Mouse (Mus musculus): ENCODE results near the gene Ercc2. TPM values are rescaled to one million over a fixed set of nuclear protein-coding genes. Genes with fewer than 3 reads are reported as not detected.
A peak's percentile ranks its signal among the peaks of the same experiment; 100 is the strongest.

Gene Ercc2
- polyA plus RNA-seq, 1 experiment from 2014 or later: 6.2 TPM

DNA sequence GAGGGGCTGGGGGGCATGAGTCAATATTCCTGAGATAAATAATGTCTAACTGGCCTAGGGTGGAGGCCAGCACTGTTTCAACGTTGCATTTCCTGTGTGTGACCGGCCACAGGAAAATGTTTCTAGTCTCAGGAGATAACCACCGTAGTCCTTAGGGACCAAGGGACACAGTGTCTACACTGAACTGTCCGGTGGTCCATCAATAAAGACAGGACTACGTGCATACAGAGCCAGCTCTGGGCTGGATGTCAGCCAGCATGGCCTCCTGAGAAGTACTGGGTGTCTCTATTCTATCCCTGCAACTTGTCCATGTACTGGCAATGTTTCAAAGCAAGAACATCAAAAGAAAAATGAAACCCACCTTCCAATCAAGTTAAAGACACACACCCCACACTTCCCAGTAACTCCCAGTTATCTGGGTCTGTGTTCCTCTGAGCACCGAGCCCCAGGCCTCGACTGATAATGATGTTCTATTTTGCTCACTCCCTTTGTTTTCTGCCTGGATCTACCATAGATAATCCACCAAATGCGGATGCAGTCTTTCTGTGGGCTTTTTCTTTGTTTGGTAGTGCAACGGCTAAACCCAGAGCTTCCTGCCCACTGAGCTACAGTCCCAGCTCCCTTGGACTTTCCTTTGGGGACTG lies 59.8 kb downstream of the Ercc2 start:
- H3K4me1 ChIP-seq (replicated peaks; ENCODE audit: control insufficient read depth, insufficient read depth, low read length): no peaks in the 10 kb centered on the region
- H3K4me3 ChIP-seq (ENCODE audit: low read depth, low read length): no peak overlapping the region
- no peak overlapping the region for H3K27ac ChIP-seq (ENCODE audit: low read depth, low read length)
- WGBS: 84% methylated on average over 9 of the region's 9 CpGs
- no peaks in the 10 kb centered on the region for H3K9me3 ChIP-seq (ENCODE audit: control insufficient read depth)
- H3K36me3 ChIP-seq (ENCODE audit: control insufficient read depth, insufficient read depth): peaks cover 73% of the 10 kb centered on the region
- TF ChIP-seq CTCF (IDR thresholded peaks at IDR 0.05; ENCODE audit: low read depth): no peak
- H3K9ac ChIP-seq (ENCODE audit: low read depth, low read length): no peak overlapping the region
- no peak overlapping the region for H3K4me2 ChIP-seq (replicated peaks; ENCODE audit: low read depth)
- no peak for ATAC-seq
- no peaks in the 10 kb centered on the region for H3K27me3 ChIP-seq (replicated peaks; ENCODE audit: control insufficient read depth, insufficient read depth, low read length)

DNA sequence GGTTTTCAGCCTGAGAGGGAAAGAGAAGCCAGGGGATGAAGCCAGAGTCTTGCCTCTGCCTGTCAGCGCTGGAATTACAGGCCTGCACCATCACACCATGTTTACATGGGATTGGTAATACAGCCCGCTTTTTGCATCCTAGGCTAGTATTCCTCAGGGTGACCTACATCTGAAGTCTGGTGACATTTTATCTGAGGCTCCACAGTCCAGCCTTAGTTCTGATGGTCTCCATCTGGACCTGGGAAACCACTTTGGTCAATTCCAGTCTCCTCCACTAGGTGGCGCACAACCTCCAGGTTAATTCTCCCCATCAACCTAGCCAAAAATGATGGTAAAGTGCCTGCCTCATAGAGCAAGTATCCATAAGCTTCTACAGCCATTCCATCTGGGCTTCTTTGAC lies 61.5 kb downstream of the Ercc2 start:
- ATAC-seq: no peak
- TF ChIP-seq CTCF (IDR thresholded peaks at IDR 0.05; ENCODE audit: low read depth): peak; percentile 91
- Histone ChIP-seq H3K9me3 (ENCODE audit: control insufficient read depth) (no peaks in the 10 kb centered on the region), H3K9ac (ENCODE audit: low read depth, low read length) (no peak overlapping the region), H3K4me1 (replicated peaks; ENCODE audit: control insufficient read depth, insufficient read depth, low read length) (no peaks in the 10 kb centered on the region), H3K4me3 (ENCODE audit: low read depth, low read length) (no peak overlapping the region), H3K27ac (ENCODE audit: low read depth, low read length) (no peak overlapping the region), H3K36me3 (ENCODE audit: control insufficient read depth, insufficient read depth) (peaks cover 72% of the 10 kb centered on the region), H3K4me2 (replicated peaks; ENCODE audit: low read depth) (no peak overlapping the region), H3K27me3 (replicated peaks; ENCODE audit: control insufficient read depth, insufficient read depth, low read length) (no peaks in the 10 kb centered on the region)
- 38% methylated on average over 3 of the region's 3 CpGs for WGBS

DNA sequence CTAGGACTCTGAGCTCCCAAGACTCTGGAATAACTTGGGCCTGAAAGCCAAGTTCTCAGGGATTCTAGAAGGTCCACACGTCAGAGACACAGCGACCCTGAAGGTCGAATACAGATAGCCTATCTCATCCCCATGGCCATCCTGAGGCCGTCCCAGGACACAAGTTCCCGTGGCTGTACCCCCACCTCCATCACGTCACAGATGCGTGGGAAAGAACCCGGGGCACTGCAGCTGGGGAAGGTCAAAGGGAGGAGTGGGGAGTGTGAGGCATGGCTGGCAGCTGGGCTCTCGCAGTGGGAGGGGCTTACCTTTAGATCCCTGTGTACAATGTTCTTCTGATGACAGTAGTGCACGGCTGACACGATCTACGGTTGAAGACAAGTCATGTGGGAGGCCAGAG lies 63.0 kb downstream of the Ercc2 start:
- TF ChIP-seq CTCF (IDR thresholded peaks at IDR 0.05; ENCODE audit: low read depth): no peak
- no peaks in the 10 kb centered on the region for H3K27me3 ChIP-seq (replicated peaks; ENCODE audit: control insufficient read depth, insufficient read depth, low read length)
- no peak overlapping the region for H3K27ac ChIP-seq (ENCODE audit: low read depth, low read length)
- H3K4me2 ChIP-seq (replicated peaks; ENCODE audit: low read depth): no peak overlapping the region
- no peak for ATAC-seq
- peaks cover 74% of the 10 kb centered on the region for H3K36me3 ChIP-seq (ENCODE audit: control insufficient read depth, insufficient read depth)
- H3K4me1 ChIP-seq (replicated peaks; ENCODE audit: control insufficient read depth, insufficient read depth, low read length): no peaks in the 10 kb centered on the region
- no peak overlapping the region for H3K9ac ChIP-seq (ENCODE audit: low read depth, low read length)
- H3K4me3 ChIP-seq (ENCODE audit: low read depth, low read length): no peak overlapping the region
- 87% methylated on average over 12 of the region's 12 CpGs for WGBS
- H3K9me3 ChIP-seq (ENCODE audit: control insufficient read depth): no peaks in the 10 kb centered on the region

MicroRNA genes within 50 kb of the gene (microRNA counts, 519-probe panel; counts per million panel counts)
- not detected for microRNA mmu-miR-343

Small RNA genes within 50 kb of the gene (microRNA-seq; reads per million reads assigned to microRNA genes)
- gene Mir343: not detected

Other genes starting within 250 kb of the Ercc2 start
- gene Qpctl, start 232.7 kb upstream of the Ercc2 start, polyA plus RNA-seq (2015; fragmentation: Nextera tagmentation; extraction: Ambion mirVana): 7.3 and 8.1 TPM in 2 replicates
- 66.3 and 69.6 TPM in 2 replicates for gene Snrpd2, start 232.3 kb upstream of the Ercc2 start, polyA plus RNA-seq (2015; fragmentation: Nextera tagmentation; extraction: Ambion mirVana)
- gene Gipr, start 215.9 kb upstream of the Ercc2 start, polyA plus RNA-seq (2015; fragmentation: Nextera tagmentation; extraction: Ambion mirVana): 0.48 and 0.67 TPM in 2 replicates
- 5.0 and 5.1 TPM in 2 replicates for gene Eml2, start 205.6 kb upstream of the Ercc2 start, polyA plus RNA-seq (2015; fragmentation: Nextera tagmentation; extraction: Ambion mirVana)
- gene Gpr4, start 169.5 kb upstream of the Ercc2 start, polyA plus RNA-seq (2015; fragmentation: Nextera tagmentation; extraction: Ambion mirVana): 1.3 and 1.6 TPM in 2 replicates
- gene Opa3, start 153.7 kb upstream of the Ercc2 start, polyA plus RNA-seq (2015; fragmentation: Nextera tagmentation; extraction: Ambion mirVana): 26.5 and 27.5 TPM in 2 replicates
- gene Vasp, start 110.2 kb upstream of the Ercc2 start, polyA plus RNA-seq (2015; fragmentation: Nextera tagmentation; extraction: Ambion mirVana): 98.5 and 106 TPM in 2 replicates
- gene Ppm1n, start 101.9 kb upstream of the Ercc2 start, polyA plus RNA-seq (2015; fragmentation: Nextera tagmentation; extraction: Ambion mirVana): 0.12 and 0.14 TPM in 2 replicates
- gene Rtn2, start 99.4 kb upstream of the Ercc2 start, polyA plus RNA-seq (2015; fragmentation: Nextera tagmentation; extraction: Ambion mirVana): 7.1 and 9.3 TPM in 2 replicates
- gene Fosb, start 72.0 kb upstream of the Ercc2 start, polyA plus RNA-seq (2015; fragmentation: Nextera tagmentation; extraction: Ambion mirVana): 0.12 and 0.54 TPM in 2 replicates
- 22.1 and 27.1 TPM in 2 replicates for gene Ercc1, start 37.2 kb upstream of the Ercc2 start, polyA plus RNA-seq (2015; fragmentation: Nextera tagmentation; extraction: Ambion mirVana)
- gene Cd3eap, start 22.5 kb upstream of the Ercc2 start, polyA plus RNA-seq (2015; fragmentation: Nextera tagmentation; extraction: Ambion mirVana): 8.3 and 9.7 TPM in 2 replicates
- gene Ppp1r13l, start 22.3 kb upstream of the Ercc2 start, polyA plus RNA-seq (2015; fragmentation: Nextera tagmentation; extraction: Ambion mirVana): 1.4 TPM in 2 replicates
- gene Klc3, start 22.1 kb downstream of the Ercc2 start, polyA plus RNA-seq (2015; fragmentation: Nextera tagmentation; extraction: Ambion mirVana): 1.6 TPM in 2 replicates
- 25.2 and 26.2 TPM in 2 replicates for gene Ckm, start 22.8 kb downstream of the Ercc2 start, polyA plus RNA-seq (2015; fragmentation: Nextera tagmentation; extraction: Ambion mirVana)
- 4.2 and 4.7 TPM in 2 replicates for gene Mark4, start 76.8 kb downstream of the Ercc2 start, polyA plus RNA-seq (2015; fragmentation: Nextera tagmentation; extraction: Ambion mirVana)
- gene Exoc3l2, start 81.3 kb downstream of the Ercc2 start, polyA plus RNA-seq (2015; fragmentation: Nextera tagmentation; extraction: Ambion mirVana): 1.1 and 1.9 TPM in 2 replicates
- gene Bloc1s3, start 126.4 kb downstream of the Ercc2 start, polyA plus RNA-seq (2015; fragmentation: Nextera tagmentation; extraction: Ambion mirVana): 3.4 TPM in 2 replicates
- 108 and 118 TPM in 2 replicates for gene Trappc6a, start 126.4 kb downstream of the Ercc2 start, polyA plus RNA-seq (2015; fragmentation: Nextera tagmentation; extraction: Ambion mirVana)
- not detected in 2 replicates for gene Nkpd1, start 135.8 kb downstream of the Ercc2 start, polyA plus RNA-seq (2015; fragmentation: Nextera tagmentation; extraction: Ambion mirVana)
- 13.9 and 15.0 TPM in 2 replicates for gene Ppp1r37, start 181.1 kb downstream of the Ercc2 start, polyA plus RNA-seq (2015; fragmentation: Nextera tagmentation; extraction: Ambion mirVana)
- gene Zfp296, start 195.3 kb downstream of the Ercc2 start, polyA plus RNA-seq (2015; fragmentation: Nextera tagmentation; extraction: Ambion mirVana): 0.14 TPM in 1 of 2 replicates, not detected in the other
- 99.5 and 102 TPM in 2 replicates for gene Gemin7, start 195.6 kb downstream of the Ercc2 start, polyA plus RNA-seq (2015; fragmentation: Nextera tagmentation; extraction: Ambion mirVana)
- 14.8 and 16.9 TPM in 2 replicates for gene Clasrp, start 222.5 kb downstream of the Ercc2 start, polyA plus RNA-seq (2015; fragmentation: Nextera tagmentation; extraction: Ambion mirVana)
- 10.5 and 10.6 TPM in 2 replicates for gene Relb, start 247.4 kb downstream of the Ercc2 start, polyA plus RNA-seq (2015; fragmentation: Nextera tagmentation; extraction: Ambion mirVana)